Mouse (Mus musculus): ENCODE data around the gene Gatad1.
A peak's percentile ranks its signal among the peaks of the same experiment; 100 is the strongest.

Gene Gatad1

GRCm38 (mm10) chr5:3597171-3597570 is 59.8 kb downstream of the Gatad1 start:
- Histone ChIP-seq H3K36me3 (ENCODE audit: insufficient read depth, low read length) (peaks cover 26% of the 10 kb centered on the region), H3K4me3 (replicated peaks; ENCODE audit: low read length) (peak overlapping the region; percentile 99)
- TF ChIP-seq NANOG (IDR thresholded peaks at IDR 0.05; ENCODE audit: borderline replicate concordance, low read length) (no peak), CTCF (conservative IDR thresholded peaks at IDR 0.05; ENCODE audit: low read length) (no peak), POU5F1 (IDR thresholded peaks at IDR 0.05; ENCODE audit: borderline replicate concordance, low read length) (no peak)

DNA sequence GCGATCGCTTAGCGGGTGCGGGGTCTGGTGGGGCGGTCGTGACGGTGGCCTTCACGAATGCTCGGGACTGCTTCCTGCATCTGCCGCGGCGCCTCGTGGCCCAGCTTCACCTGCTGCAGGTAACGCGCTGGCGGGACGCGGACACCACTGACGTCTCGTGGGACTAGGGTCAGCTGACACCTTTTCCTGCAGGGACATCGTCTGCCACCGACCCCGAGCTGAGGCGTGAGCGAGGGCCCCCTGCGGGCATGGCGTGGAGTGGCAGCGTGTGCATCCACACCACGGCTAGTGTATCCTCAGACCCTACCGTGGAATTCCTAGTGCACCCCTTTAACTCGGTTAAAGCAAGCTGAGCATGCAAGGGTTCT is 60.6 kb downstream of the Gatad1 start, which contains the start of gene Rbm48:
TSS of gene Rbm48 (minus strand) at position 187 of the 368 bp plus-strand sequence.
- peaks cover 22% of the 10 kb centered on the region for H3K4me1 ChIP-seq (replicated peaks; ENCODE audit: low read depth, low read length)
- TF ChIP-seq POU5F1 (IDR thresholded peaks at IDR 0.05; ENCODE audit: borderline replicate concordance, low read length) (no peak), NANOG (IDR thresholded peaks at IDR 0.05; ENCODE audit: borderline replicate concordance, low read length) (no peak), CTCF (conservative IDR thresholded peaks at IDR 0.05; ENCODE audit: low read length) (peak; percentile 13)
- no peaks in the 10 kb centered on the region for H3K27me3 ChIP-seq (ENCODE audit: insufficient read depth, low read length)
- peak within 1 kb of the TSS; percentile 99 for H3K4me3 ChIP-seq (replicated peaks; ENCODE audit: low read length)
- H3K36me3 ChIP-seq (ENCODE audit: insufficient read depth, low read length): peaks cover 34% of the 10 kb centered on the region
- no peaks in the 10 kb centered on the region for H3K9me3 ChIP-seq (ENCODE audit: low read length)

More at GRCm38 (mm10) chr5:3597171-3597570, 59.8 kb downstream of the Gatad1 start:
- H3K9me3 ChIP-seq (ENCODE audit: low read length): no peaks in the 10 kb centered on the region
- H3K27me3 ChIP-seq (ENCODE audit: insufficient read depth, low read length): no peaks in the 10 kb centered on the region
- H3K4me1 ChIP-seq (replicated peaks; ENCODE audit: low read depth, low read length): peaks cover 22% of the 10 kb centered on the region

DNA sequence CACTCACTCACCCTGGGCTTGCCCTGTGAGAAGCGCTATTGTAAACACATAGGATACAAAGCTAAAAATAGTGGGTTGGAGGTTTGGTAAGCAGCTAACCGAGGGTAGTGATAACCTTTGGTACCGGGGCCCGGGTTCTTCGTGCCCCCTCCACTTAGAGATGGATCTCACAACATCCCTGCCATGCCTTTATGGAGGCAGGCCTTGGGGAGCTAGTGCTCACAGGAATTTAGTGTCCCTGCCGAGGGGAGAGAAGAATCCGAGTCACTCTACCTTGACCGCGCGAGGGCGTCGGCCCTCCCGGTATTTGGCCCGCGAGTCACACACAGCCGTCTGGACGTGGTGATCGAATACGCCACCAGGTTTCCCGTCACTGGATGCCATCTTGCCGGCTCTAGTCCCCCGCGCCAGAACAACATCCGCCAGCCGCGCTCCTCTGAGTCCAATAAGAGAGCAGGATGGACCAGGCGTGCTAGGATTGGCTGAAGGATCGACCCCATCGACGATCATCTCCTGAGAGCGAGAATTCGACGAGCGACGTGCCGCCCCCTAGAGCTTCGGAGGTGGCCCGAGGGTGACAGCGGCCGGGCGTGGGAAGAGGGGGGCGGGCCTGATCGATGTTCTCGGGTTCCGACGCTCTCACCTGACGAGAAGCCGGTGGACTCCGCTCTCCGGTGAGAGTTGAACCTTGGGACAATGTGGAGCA is 61.1 kb downstream of the Gatad1 start, which contains the start of gene Pex1:
TSS of gene Pex1 (plus strand) at position 374 of the 706 bp plus-strand sequence.
- H3K4me1 ChIP-seq (replicated peaks; ENCODE audit: low read depth, low read length): peaks cover 22% of the 10 kb centered on the region
- H3K9me3 ChIP-seq (ENCODE audit: low read length): no peaks in the 10 kb centered on the region
- TF ChIP-seq CTCF (conservative IDR thresholded peaks at IDR 0.05; ENCODE audit: low read length): no peak
- TF ChIP-seq NANOG (IDR thresholded peaks at IDR 0.05; ENCODE audit: borderline replicate concordance, low read length): no peak
- TF ChIP-seq POU5F1 (IDR thresholded peaks at IDR 0.05; ENCODE audit: borderline replicate concordance, low read length): no peak
- H3K27me3 ChIP-seq (ENCODE audit: insufficient read depth, low read length): no peaks in the 10 kb centered on the region
- peaks cover 40% of the 10 kb centered on the region for H3K36me3 ChIP-seq (ENCODE audit: insufficient read depth, low read length)
- peak within 1 kb of the TSS; percentile 99 for H3K4me3 ChIP-seq (replicated peaks; ENCODE audit: low read length)

Measured in E14TG2a.4 (cell line).